Mouse (Mus musculus): Measurements from ENCODE around the gene Eva1c. TPM values are rescaled to one million over a fixed set of nuclear protein-coding genes. Genes with fewer than 3 reads are reported as not detected.

The Eva1c gene
- polyA plus RNA-seq, 1 experiment: 1.7 TPM

- DNase-seq (ENCODE audit: low read depth in 1 of 2, low spot score in 2 of 2): no peak
- Histone ChIP-seq H3K4me1 (ENCODE audit: control insufficient read depth, insufficient read depth, insufficient read length) (no peaks in the 10 kb centered on the region), H3K27me3 (ENCODE audit: control insufficient read depth, insufficient read depth, low read length) (no peaks in the 10 kb centered on the region), H3K4me3 (ENCODE audit: extremely low read depth, insufficient read depth, insufficient read length) (no peak overlapping the region), H3K27ac (ENCODE audit: insufficient read depth, low read length) (no peak overlapping the region), H3K36me3 (ENCODE audit: control insufficient read depth, insufficient read depth, low read length) (no peaks in the 10 kb centered on the region)
- TF ChIP-seq CTCF (IDR thresholded peaks at IDR 0.05; ENCODE audit: extremely low read depth, insufficient read depth, insufficient read length, insufficient replicate concordance): no peak
- no peak for TF ChIP-seq POLR2A (IDR thresholded peaks at IDR 0.05; ENCODE audit: low read depth, low read length)
- WGBS: 83% methylated on average over 9 of the region's 9 CpGs
Measured at GRCm38 (mm10) chr16:90890683-90891082, 64.2 kb downstream of the Eva1c start.

DNA sequence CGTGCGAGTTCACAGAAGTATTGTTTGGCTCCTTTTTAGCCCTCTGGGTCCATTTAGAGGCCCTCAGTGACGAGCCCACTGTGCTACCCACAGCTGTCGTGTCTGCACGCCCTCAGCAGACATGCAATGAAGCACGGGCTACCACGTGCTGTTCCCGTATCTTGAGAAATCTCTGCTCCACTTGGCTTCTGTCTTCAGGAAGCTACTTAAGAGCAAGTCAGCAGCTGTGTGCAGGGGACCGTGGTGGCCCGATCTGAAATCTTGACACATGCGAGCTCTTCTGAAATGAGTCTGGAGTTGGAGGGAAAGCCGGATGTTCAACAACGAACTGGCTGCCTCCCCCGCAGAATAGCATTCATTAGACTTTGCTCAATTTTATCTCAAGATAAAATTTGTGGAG is 65.1 kb downstream of the Eva1c start:
- H3K36me3 ChIP-seq (ENCODE audit: control insufficient read depth, insufficient read depth, low read length): no peaks in the 10 kb centered on the region
- no peak overlapping the region for H3K27ac ChIP-seq (ENCODE audit: insufficient read depth, low read length)
- no peak overlapping the region for H3K4me3 ChIP-seq (ENCODE audit: extremely low read depth, insufficient read depth, insufficient read length)
- DNase-seq (ENCODE audit: low read depth in 1 of 2, low spot score in 2 of 2): no peak
- TF ChIP-seq POLR2A (IDR thresholded peaks at IDR 0.05; ENCODE audit: low read depth, low read length): no peak
- TF ChIP-seq CTCF (IDR thresholded peaks at IDR 0.05; ENCODE audit: extremely low read depth, insufficient read depth, insufficient read length, insufficient replicate concordance): no peak
- no peaks in the 10 kb centered on the region for H3K27me3 ChIP-seq (ENCODE audit: control insufficient read depth, insufficient read depth, low read length)
- H3K4me1 ChIP-seq (ENCODE audit: control insufficient read depth, insufficient read depth, insufficient read length): no peaks in the 10 kb centered on the region
- WGBS: 52% methylated on average over 14 of the region's 14 CpGs

- Histone ChIP-seq H3K36me3 (ENCODE audit: control insufficient read depth, insufficient read depth, low read length) (no peaks in the 10 kb centered on the region), H3K4me3 (ENCODE audit: extremely low read depth, insufficient read depth, insufficient read length) (no peak overlapping the region), H3K27ac (ENCODE audit: insufficient read depth, low read length) (no peak overlapping the region), H3K4me1 (ENCODE audit: control insufficient read depth, insufficient read depth, insufficient read length) (no peaks in the 10 kb centered on the region), H3K27me3 (ENCODE audit: control insufficient read depth, insufficient read depth, low read length) (no peaks in the 10 kb centered on the region)
- 14% methylated on average over 8 of the region's 8 CpGs for WGBS
- TF ChIP-seq CTCF (IDR thresholded peaks at IDR 0.05; ENCODE audit: extremely low read depth, insufficient read depth, insufficient read length, insufficient replicate concordance): no peak
- TF ChIP-seq POLR2A (IDR thresholded peaks at IDR 0.05; ENCODE audit: low read depth, low read length): no peak
- DNase-seq (ENCODE audit: low read depth in 1 of 2, low spot score in 2 of 2): no peak
Measured at GRCm38 (mm10) chr16:90892081-90892480, 65.6 kb downstream of the Eva1c start.

DNA sequence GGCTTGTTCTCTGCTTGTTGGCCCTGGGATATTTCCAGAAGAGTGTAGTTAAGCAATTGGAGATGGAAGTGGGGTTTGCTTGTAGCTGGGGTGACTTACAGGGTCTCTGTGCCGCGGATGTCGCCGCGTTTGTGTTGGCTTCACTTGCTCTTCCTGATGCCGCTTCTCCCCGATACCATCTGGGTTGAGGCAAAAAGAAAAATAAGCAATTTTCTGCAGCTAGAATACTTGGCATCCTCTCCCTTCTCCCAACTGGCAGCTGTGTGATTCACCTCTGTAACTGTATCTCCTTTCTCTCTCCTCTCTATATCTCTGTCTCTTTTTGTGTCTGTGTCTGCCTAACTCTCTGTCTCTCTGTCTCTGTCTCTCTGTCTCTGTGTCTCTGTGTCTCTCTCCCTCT is 66.5 kb downstream of the Eva1c start:
- no peaks in the 10 kb centered on the region for H3K36me3 ChIP-seq (ENCODE audit: control insufficient read depth, insufficient read depth, low read length)
- H3K27ac ChIP-seq (ENCODE audit: insufficient read depth, low read length): no peak overlapping the region
- H3K4me1 ChIP-seq (ENCODE audit: control insufficient read depth, insufficient read depth, insufficient read length): no peaks in the 10 kb centered on the region
- WGBS: 85% methylated on average over 7 of the region's 7 CpGs
- DNase-seq (ENCODE audit: low read depth in 1 of 2, low spot score in 2 of 2): no peak
- H3K4me3 ChIP-seq (ENCODE audit: extremely low read depth, insufficient read depth, insufficient read length): no peak overlapping the region
- TF ChIP-seq POLR2A (IDR thresholded peaks at IDR 0.05; ENCODE audit: low read depth, low read length) (no peak), CTCF (IDR thresholded peaks at IDR 0.05; ENCODE audit: extremely low read depth, insufficient read depth, insufficient read length, insufficient replicate concordance) (no peak)
- H3K27me3 ChIP-seq (ENCODE audit: control insufficient read depth, insufficient read depth, low read length): no peaks in the 10 kb centered on the region

DNA sequence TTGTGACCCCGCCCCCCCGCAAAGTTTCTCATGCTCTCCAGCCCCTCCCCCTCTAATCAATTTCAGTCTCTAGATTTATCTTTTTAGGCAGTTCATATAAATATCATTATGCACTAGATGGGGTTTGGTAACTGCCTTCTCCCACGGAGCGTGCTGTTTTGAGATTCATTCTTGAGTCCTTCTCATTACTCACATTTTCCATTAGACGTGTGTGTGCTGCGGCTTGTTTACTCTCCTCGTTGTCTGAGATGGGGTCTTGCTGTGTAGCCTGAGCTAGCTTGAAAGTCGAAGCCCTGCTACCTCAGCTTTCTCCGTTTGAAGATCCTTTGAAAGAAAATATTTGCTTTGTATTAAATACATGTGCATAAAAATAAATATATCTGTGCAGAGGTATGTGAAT is 67.3 kb downstream of the Eva1c start:
- TF ChIP-seq CTCF (IDR thresholded peaks at IDR 0.05; ENCODE audit: extremely low read depth, insufficient read depth, insufficient read length, insufficient replicate concordance) (no peak), POLR2A (IDR thresholded peaks at IDR 0.05; ENCODE audit: low read depth, low read length) (no peak)
- Histone ChIP-seq H3K4me1 (ENCODE audit: control insufficient read depth, insufficient read depth, insufficient read length) (no peaks in the 10 kb centered on the region), H3K27ac (ENCODE audit: insufficient read depth, low read length) (no peak overlapping the region), H3K27me3 (ENCODE audit: control insufficient read depth, insufficient read depth, low read length) (no peaks in the 10 kb centered on the region), H3K36me3 (ENCODE audit: control insufficient read depth, insufficient read depth, low read length) (no peaks in the 10 kb centered on the region), H3K4me3 (ENCODE audit: extremely low read depth, insufficient read depth, insufficient read length) (no peak overlapping the region)
- no peak for DNase-seq (ENCODE audit: low read depth in 1 of 2, low spot score in 2 of 2)
- WGBS: 71% methylated on average over 9 of the region's 9 CpGs

GRCm38 (mm10) chr16:90897651-90898050 is 71.1 kb downstream of the Eva1c start:
- DNase-seq (ENCODE audit: low read depth in 1 of 2, low spot score in 2 of 2): no peak
- H3K36me3 ChIP-seq (ENCODE audit: control insufficient read depth, insufficient read depth, low read length): no peaks in the 10 kb centered on the region
- H3K4me3 ChIP-seq (ENCODE audit: extremely low read depth, insufficient read depth, insufficient read length): no peak overlapping the region
- TF ChIP-seq CTCF (IDR thresholded peaks at IDR 0.05; ENCODE audit: extremely low read depth, insufficient read depth, insufficient read length, insufficient replicate concordance) (no peak), POLR2A (IDR thresholded peaks at IDR 0.05; ENCODE audit: low read depth, low read length) (no peak)
- H3K27ac ChIP-seq (ENCODE audit: insufficient read depth, low read length): no peak overlapping the region
- no peaks in the 10 kb centered on the region for H3K27me3 ChIP-seq (ENCODE audit: control insufficient read depth, insufficient read depth, low read length)
- H3K4me1 ChIP-seq (ENCODE audit: control insufficient read depth, insufficient read depth, insufficient read length): no peaks in the 10 kb centered on the region
- WGBS: 89% methylated on average over 3 of the region's 3 CpGs

- Histone ChIP-seq H3K27me3 (ENCODE audit: control insufficient read depth, insufficient read depth, low read length) (no peaks in the 10 kb centered on the region), H3K4me1 (ENCODE audit: control insufficient read depth, insufficient read depth, insufficient read length) (no peaks in the 10 kb centered on the region), H3K36me3 (ENCODE audit: control insufficient read depth, insufficient read depth, low read length) (no peaks in the 10 kb centered on the region), H3K4me3 (ENCODE audit: extremely low read depth, insufficient read depth, insufficient read length) (no peak overlapping the region), H3K27ac (ENCODE audit: insufficient read depth, low read length) (no peak overlapping the region)
- no peak for DNase-seq (ENCODE audit: low read depth in 1 of 2, low spot score in 2 of 2)
- 79% methylated on average over 12 of the region's 12 CpGs for WGBS
- TF ChIP-seq CTCF (IDR thresholded peaks at IDR 0.05; ENCODE audit: extremely low read depth, insufficient read depth, insufficient read length, insufficient replicate concordance): no peak
- TF ChIP-seq POLR2A (IDR thresholded peaks at IDR 0.05; ENCODE audit: low read depth, low read length): no peak
Measured at GRCm38 (mm10) chr16:90899498-90899897, 73.0 kb downstream of the Eva1c start.

All from spleen, adult 2 months (tissue).